8 mouse cellular contexts compared by ENCODE assay signal in genomic region chr8:13492198-13492995, GRCm38 (mm10). TPM values are rescaled to one million over a fixed set of nuclear protein-coding genes. Genes with fewer than 3 reads are reported as not detected.
DNase-seq lines count a peak whose midpoint lies in the region; ATAC-seq lines count a peak whose summit lies in the region.

No protein-coding gene starts in this region.

- no peak overlapping the region for H3K27ac ChIP-seq in midbrain, embryonic 16.5 days (ENCODE audit: low read length)

- no peak overlapping the region for H3K4me3 ChIP-seq in midbrain, embryonic 16.5 days (ENCODE audit: low read depth, low read length)

- H3K27me3 ChIP-seq in midbrain, embryonic 16.5 days (ENCODE audit: control insufficient read depth, insufficient read depth, low read depth, low read length) = peaks cover 2% of the 10 kb centered on the region; the same call in 1 of the 2 replicates

- peak overlapping the region; percentile 66; the same call in 1 of the 2 replicates for H3K4me2 ChIP-seq in midbrain, embryonic 16.5 days (ENCODE audit: low read length)

- no peak for ATAC-seq in midbrain, embryonic 16.5 days

- H3K9ac ChIP-seq in midbrain, embryonic 16.5 days (ENCODE audit: low read depth, low read length) = no peak overlapping the region

- WGBS in midbrain, embryonic 16.5 days = 68% methylated on average over 9 of the region's 9 CpGs

- peak; percentile 55 for DNase-seq in ovary, adult 18-20 months (ENCODE audit: low spot score)
- no peak for DNase-seq in ovary, postnatal 14 days (ENCODE audit: low spot score)
- peak; percentile 80 to 87 for DNase-seq in heart, adult 18-20 months
- peak; percentile 81 for DNase-seq in kidney, adult 9 months
- no peak for DNase-seq in thymus, postnatal 14 days
- DNase-seq in right cerebral cortex, adult 18-20 months = no peak
- no peak for DNase-seq in spleen, postnatal 4 days (ENCODE audit: low spot score in 2 of 2)

- H3K4me1 ChIP-seq in midbrain, embryonic 16.5 days (ENCODE audit: control insufficient read depth, insufficient read depth, low read length) = peaks cover 24% of the 10 kb centered on the region

- no peaks in the 10 kb centered on the region for H3K36me3 ChIP-seq in midbrain, embryonic 16.5 days (ENCODE audit: control insufficient read depth, insufficient read depth, low read length)

- H3K9me3 ChIP-seq in midbrain, embryonic 16.5 days (replicated peaks; ENCODE audit: control insufficient read depth, low read length, poor library complexity, severe bottlenecking) = no peaks in the 10 kb centered on the region

RNA-seq across cellular contexts. Expression of gene Gas6, which starts 1.9 kb away (rescaled TPM):
- 100 to 1,000 TPM; 115 to 123 TPM for total RNA-seq in heart, adult 18-20 months (2021)
- 37.7 and 45.7 TPM in 2 replicates for polyA plus RNA-seq in midbrain, embryonic 16.5 days (2015; fragmentation: Nextera tagmentation; extraction: Ambion mirVana)

RNA-seq across cellular contexts. Expression of gene Tmem255b, which starts 57.4 kb away (rescaled TPM):
- 1 to 10 TPM; 5.4 to 6.7 TPM for total RNA-seq in heart, adult 18-20 months (2021)
- 0.32 and 1.0 TPM in 2 replicates for polyA plus RNA-seq in midbrain, embryonic 16.5 days (2015; fragmentation: Nextera tagmentation; extraction: Ambion mirVana)

Comparison
In these comparisons a context has a peak if more than half of its experiments do, and no peak if none do; other contexts are left out.
1. DNase-seq: peak in ovary, adult 18-20 months (single experiment), heart, adult 18-20 months (2 of 2) and kidney, adult 9 months (single experiment); none in ovary, postnatal 14 days (single experiment), thymus, postnatal 14 days (single experiment), right cerebral cortex, adult 18-20 months (single experiment) and spleen, postnatal 4 days (0 of 2).